ENCODE assay signal across 8 mouse cellular contexts in the genomic region with DNA sequence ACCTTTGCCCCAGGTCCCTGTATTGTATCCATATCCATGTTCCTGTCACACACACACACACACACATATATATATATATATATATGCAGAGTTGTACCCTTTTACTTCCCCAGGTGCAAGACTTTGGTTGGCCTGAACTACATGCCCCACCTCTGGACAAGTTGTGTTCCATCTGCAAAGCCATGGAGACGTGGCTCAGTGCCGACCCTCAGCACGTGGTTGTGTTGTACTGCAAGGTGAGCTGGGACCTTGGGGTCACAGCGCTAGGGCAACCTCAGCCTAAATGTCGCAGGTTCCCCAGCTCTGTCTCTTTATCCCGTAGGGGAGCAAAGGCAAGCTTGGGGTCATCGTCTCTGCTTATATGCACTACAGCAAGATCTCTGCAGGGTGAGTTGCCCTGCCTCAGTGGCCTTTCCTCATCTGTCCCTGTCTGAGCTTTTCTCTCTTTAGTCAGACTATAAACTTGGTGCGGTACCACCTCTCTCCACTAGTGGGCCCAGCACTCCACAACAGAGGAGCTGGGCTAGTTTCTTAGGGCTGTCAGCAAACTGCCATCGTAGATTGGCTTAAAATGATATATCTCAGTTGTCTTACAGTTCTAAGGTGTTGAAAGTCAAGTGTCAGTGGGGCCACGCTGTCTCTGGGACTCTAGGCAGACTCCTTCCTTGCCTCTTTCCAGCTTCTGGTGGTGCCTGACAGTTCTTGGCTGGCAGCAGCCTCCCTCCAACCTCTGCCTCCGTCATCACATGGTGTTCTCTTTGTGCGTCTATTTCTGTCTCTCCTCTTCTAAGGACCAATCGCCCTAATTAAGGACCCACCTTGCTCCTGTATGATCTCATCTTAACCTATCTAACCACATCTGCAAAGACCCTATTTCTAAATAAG. TPM values are rescaled to one million over a fixed set of nuclear protein-coding genes. Genes with fewer than 3 reads are reported as not detected.
DNase-seq lines count a peak whose midpoint lies in the region; ATAC-seq lines count a peak whose summit lies in the region.

No protein-coding gene starts in this region.

- 38% methylated on average over 13 of the region's 13 CpGs for WGBS in heart, embryonic 13.5 days

- H3K36me3 ChIP-seq in heart, embryonic 13.5 days: peaks cover 70% of the 10 kb centered on the region
- no peaks in the 10 kb centered on the region for H3K36me3 ChIP-seq in splenic B cell, adult 2 months (ENCODE audit: control insufficient read depth, insufficient read depth, low read length, poor library complexity, severe bottlenecking)

- 0 out of 2 replicates have a peak, but pooled peaks cover 15% of the 10 kb centered on the region for H3K27me3 ChIP-seq in heart, embryonic 13.5 days (replicated peaks)
- H3K27me3 ChIP-seq in splenic B cell, adult 2 months (ENCODE audit: control insufficient read depth, insufficient read depth, low read length, poor library complexity, severe bottlenecking): no peaks in the 10 kb centered on the region

- no peak overlapping the region for H3K4me3 ChIP-seq in heart, embryonic 13.5 days

- DNase-seq in ovary, postnatal 14 days (ENCODE audit: low spot score): peak; percentile 46
- DNase-seq in ovary, postnatal 10 days (ENCODE audit: low spot score): no peak
- peak; percentile 78 for DNase-seq in adipocyte (ENCODE audit: low spot score)
- DNase-seq in embryo, embryonic 11 days: peak; percentile 79
- peak; percentile 66 for DNase-seq in layer of hippocampus, adult 9-10 months (ENCODE audit: low spot score)
- DNase-seq in mesoderm, embryonic 11.5 days (ENCODE audit: low read depth, low spot score): peak; percentile 77
- peak; percentile 82 for DNase-seq in splenic B cell, adult 2 months (ENCODE audit: low read depth, low spot score)

- 0 out of 2 replicates have a peak overlapping the region, but pooled peaks have one; percentile 89 for H3K4me2 ChIP-seq in heart, embryonic 13.5 days

- ATAC-seq in heart, embryonic 13.5 days (ENCODE audit: extremely low read depth, insufficient number of reproducible peaks, low FRiP score, low TSS enrichment): no peak

- H3K4me1 ChIP-seq in heart, embryonic 13.5 days: peaks cover 69% of the 10 kb centered on the region

- no peaks in the 10 kb centered on the region for H3K9me3 ChIP-seq in heart, embryonic 13.5 days

- H3K27ac ChIP-seq in heart, embryonic 13.5 days (replicated peaks): 0 out of 2 replicates have a peak overlapping the region, but pooled peaks have one; percentile 22

- no peak overlapping the region for H3K9ac ChIP-seq in heart, embryonic 13.5 days

RNA-seq across cellular contexts. Expression of gene Tns2, which starts 7.7 kb away (rescaled TPM):
- 26.3 and 32.5 TPM in 2 replicates for polyA plus RNA-seq in heart, embryonic 13.5 days (2015; fragmentation: Nextera tagmentation; extraction: Ambion mirVana)

RNA-seq across cellular contexts. Expression of gene Spryd3, which starts 28.1 kb away (rescaled TPM):
- polyA plus RNA-seq in heart, embryonic 13.5 days (2015; fragmentation: Nextera tagmentation; extraction: Ambion mirVana): 19.5 and 20.0 TPM in 2 replicates

RNA-seq across cellular contexts. Expression of gene Eif4b, which starts 34.4 kb away (rescaled TPM):
- polyA plus RNA-seq in heart, embryonic 13.5 days (2015; fragmentation: Nextera tagmentation; extraction: Ambion mirVana): 65.7 and 72.3 TPM in 2 replicates

RNA-seq across cellular contexts. Expression of gene Igfbp6, which starts 36.2 kb away (rescaled TPM):
- polyA plus RNA-seq in heart, embryonic 13.5 days (2015; fragmentation: Nextera tagmentation; extraction: Ambion mirVana): 3.5 and 3.7 TPM in 2 replicates

RNA-seq across cellular contexts. Expression of gene Soat2, which starts 42.4 kb away (rescaled TPM):
- 0.53 and 1.5 TPM in 2 replicates for polyA plus RNA-seq in heart, embryonic 13.5 days (2015; fragmentation: Nextera tagmentation; extraction: Ambion mirVana)
